Mouse (Mus musculus): ENCODE results near the gene Rpl15.
A peak's percentile ranks its signal among the peaks of the same experiment; 100 is the strongest.

- no peak for TF ChIP-seq EP300 (IDR thresholded peaks at IDR 0.05; ENCODE audit: low read depth)
- peak; percentile 19 for TF ChIP-seq CTCF (IDR thresholded peaks at IDR 0.05; ENCODE audit: low read depth)
These were observed at the start of gene Rpl15, which contains the start of gene Nkiras1 for GRCm38 (mm10) chr14:18270529-18271441.

Measured in liver, postnatal 0 days (tissue).